Mouse (Mus musculus): ENCODE data around the gene Ankrd53. TPM values are rescaled to one million over a fixed set of nuclear protein-coding genes. Genes with fewer than 3 reads are reported as not detected.
A peak's percentile ranks its signal among the peaks of the same experiment; 100 is the strongest.

Gene Ankrd53
- polyA plus RNA-seq (2015; fragmentation: Nextera tagmentation; extraction: Ambion mirVana), result not detected in 2 replicates

GRCm38 (mm10) chr6:83762344-83762743 lies at the start of gene Ankrd53:
Ankrd53 (plus strand) TSS chr6:83762644.
- Histone ChIP-seq H3K36me3 (no peaks in the 10 kb centered on the region), H3K4me3 (replicated peaks) (peak within 1 kb of the TSS; percentile 34), H3K4me1 (peaks cover 20% of the 10 kb centered on the region), H3K4me2 (replicated peaks) (peak within 1 kb of the TSS; percentile 55), H3K27ac (replicated peaks) (no peak within 1 kb of the TSS), H3K27me3 (peaks cover 62% of the 10 kb centered on the region), H3K9me3 (replicated peaks) (no peaks in the 10 kb centered on the region), H3K9ac (peak within 1 kb of the TSS; percentile 6; the same call in 1 of the 2 replicates)
- 25% methylated on average over 6 of the region's 6 CpGs for WGBS
- ATAC-seq (ENCODE audit: insufficient number of reproducible peaks, low FRiP score, low TSS enrichment, low read depth), result no peak

GRCm38 (mm10) chr6:83713271-83714136 lies 48.9 kb upstream of the Ankrd53 start:
- H3K36me3 ChIP-seq, result no peaks in the 10 kb centered on the region
- no peak overlapping the region for H3K4me2 ChIP-seq (replicated peaks)
- H3K27ac ChIP-seq (replicated peaks), result no peak overlapping the region
- H3K27me3 ChIP-seq, result peaks cover 96% of the 10 kb centered on the region
- H3K9ac ChIP-seq, result no peak overlapping the region
- no peaks in the 10 kb centered on the region for H3K9me3 ChIP-seq (replicated peaks)
- no peak overlapping the region for H3K4me3 ChIP-seq (replicated peaks)
- ATAC-seq (ENCODE audit: insufficient number of reproducible peaks, low FRiP score, low TSS enrichment, low read depth), result no peak
- 6% methylated on average over 12 of the region's 12 CpGs for WGBS
- peaks cover 35% of the 10 kb centered on the region for H3K4me1 ChIP-seq

DNA sequence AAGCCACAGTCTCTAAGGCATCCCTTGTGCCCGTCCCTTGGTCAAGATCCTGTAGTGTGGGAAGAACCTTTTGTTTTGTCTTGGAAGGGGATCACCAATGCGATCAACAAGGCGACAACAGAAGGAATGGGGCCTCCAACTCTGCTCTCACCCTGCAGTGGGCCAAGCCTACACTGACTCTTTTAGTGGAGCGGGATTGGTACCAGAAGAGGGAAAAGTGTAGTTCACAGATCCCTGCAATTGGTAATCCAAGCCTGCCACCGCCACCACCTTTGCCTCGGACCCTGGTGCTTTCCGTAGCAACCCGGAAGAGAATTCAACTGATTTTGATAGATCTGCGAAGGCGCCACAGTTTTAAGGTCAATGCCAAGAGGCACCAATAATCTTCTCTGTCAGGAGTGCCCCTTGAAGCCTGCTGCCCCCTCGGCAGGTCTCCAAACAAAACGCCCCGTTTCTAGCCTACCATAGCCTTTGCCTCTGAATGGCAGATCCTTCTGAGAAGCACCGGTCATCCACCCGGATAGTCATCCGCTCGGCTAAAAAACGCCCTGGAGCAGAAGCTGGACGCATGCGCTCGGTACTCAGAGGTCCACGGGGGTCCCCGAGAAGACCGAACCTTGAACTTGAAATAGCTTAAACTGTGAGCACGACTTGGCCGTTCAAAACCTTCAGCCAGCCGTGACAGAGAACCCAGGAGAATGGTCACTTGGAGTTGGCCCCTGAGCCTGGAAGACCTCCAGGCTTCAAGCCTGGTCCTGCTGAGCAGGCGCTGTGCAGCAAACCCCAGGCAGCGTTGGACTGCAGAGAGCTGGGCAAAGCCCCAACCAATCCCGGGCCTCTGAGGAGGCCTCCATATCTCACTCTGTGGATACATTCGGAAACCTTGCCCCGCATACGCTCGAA lies 48.0 kb upstream of the Ankrd53 start:
- Histone ChIP-seq H3K4me2 (replicated peaks) (no peak overlapping the region), H3K4me3 (replicated peaks) (no peak overlapping the region; the same call in 1 of the 2 replicates)

DNA sequence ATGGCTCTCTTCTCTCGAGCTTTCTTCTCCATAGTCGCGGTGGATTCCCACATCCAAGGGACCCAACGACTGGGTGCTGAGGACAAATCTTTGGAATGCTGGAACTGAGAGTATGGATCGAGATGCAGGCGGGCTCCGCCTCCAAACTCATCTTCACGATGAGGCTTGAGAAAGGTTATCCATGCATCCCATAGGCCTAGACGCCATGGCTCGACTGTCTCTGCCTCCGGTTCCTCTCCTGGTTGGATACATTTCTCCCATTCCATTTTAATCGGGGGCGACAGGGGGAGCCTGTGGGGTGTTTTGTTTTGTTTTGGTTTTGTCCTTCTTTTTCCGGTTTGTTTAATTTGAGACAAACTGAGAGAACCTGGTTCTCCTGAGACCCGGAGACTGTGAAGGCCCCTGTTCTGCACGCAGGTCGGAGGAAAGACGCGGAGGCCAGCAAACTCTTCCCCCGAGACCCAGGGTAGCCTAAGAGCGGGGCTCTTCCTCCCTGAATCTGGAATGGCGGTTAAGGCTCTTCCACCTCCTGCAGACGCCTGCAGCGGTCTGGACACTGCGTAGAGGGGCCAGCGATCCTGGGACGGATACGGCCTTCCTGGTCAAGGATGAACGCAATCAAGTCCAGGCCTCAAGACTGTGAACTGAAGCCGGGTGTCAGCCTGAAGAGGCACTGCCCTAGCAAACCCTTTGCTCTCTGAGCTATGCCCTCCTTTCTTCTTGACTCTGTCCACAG lies 46.8 kb upstream of the Ankrd53 start:
- Histone ChIP-seq H3K4me1 (peaks cover 30% of the 10 kb centered on the region), H3K36me3 (no peaks in the 10 kb centered on the region), H3K9me3 (replicated peaks) (no peaks in the 10 kb centered on the region), H3K27me3 (peaks cover 96% of the 10 kb centered on the region), H3K27ac (replicated peaks) (no peak overlapping the region), H3K4me2 (replicated peaks) (no peak overlapping the region), H3K9ac (no peak overlapping the region), H3K4me3 (replicated peaks) (0 out of 2 replicates have a peak overlapping the region, but pooled peaks have one; percentile 15)
- no peak for ATAC-seq (ENCODE audit: insufficient number of reproducible peaks, low FRiP score, low TSS enrichment, low read depth)
- WGBS, result 4% methylated on average over 30 of the region's 30 CpGs

More for the DNA sequence above, 48.0 kb upstream of the Ankrd53 start:
- H3K27ac ChIP-seq (replicated peaks), result no peak overlapping the region
- no peaks in the 10 kb centered on the region for H3K9me3 ChIP-seq (replicated peaks)
- no peak for ATAC-seq (ENCODE audit: insufficient number of reproducible peaks, low FRiP score, low TSS enrichment, low read depth)
- no peaks in the 10 kb centered on the region for H3K36me3 ChIP-seq
- H3K9ac ChIP-seq, result no peak overlapping the region
- peaks cover 96% of the 10 kb centered on the region for H3K27me3 ChIP-seq
- WGBS, result 3% methylated on average over 34 of the region's 34 CpGs
- peaks cover 35% of the 10 kb centered on the region for H3K4me1 ChIP-seq

DNA sequence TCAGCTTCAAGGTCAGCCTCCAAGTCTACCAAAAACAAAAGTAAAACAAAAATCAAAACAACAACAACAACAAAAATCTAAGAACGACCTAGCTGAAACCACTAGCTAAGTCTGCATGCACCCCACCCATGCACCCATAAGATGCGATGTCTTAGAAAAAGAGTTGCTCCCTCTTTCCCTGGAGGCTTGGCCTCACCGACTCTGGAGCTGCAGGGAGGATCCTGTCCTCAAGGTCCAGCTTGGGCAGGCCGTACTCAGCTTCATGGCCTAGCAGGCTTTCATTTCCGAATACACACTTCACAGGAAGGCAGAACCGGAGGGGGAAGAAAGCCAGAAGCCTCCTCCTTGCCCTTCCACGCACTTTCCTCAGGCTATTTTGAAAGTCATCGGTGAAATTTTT lies 45.4 kb upstream of the Ankrd53 start:
- 3% methylated on average over 8 of the region's 8 CpGs for WGBS
- Histone ChIP-seq H3K9ac (no peak overlapping the region), H3K27ac (replicated peaks) (no peak overlapping the region), H3K4me2 (replicated peaks) (no peak overlapping the region), H3K4me3 (replicated peaks) (no peak overlapping the region), H3K36me3 (no peaks in the 10 kb centered on the region), H3K27me3 (peaks cover 96% of the 10 kb centered on the region), H3K9me3 (replicated peaks) (no peaks in the 10 kb centered on the region), H3K4me1 (peaks cover 16% of the 10 kb centered on the region)
- no peak for ATAC-seq (ENCODE audit: insufficient number of reproducible peaks, low FRiP score, low TSS enrichment, low read depth)

DNA sequence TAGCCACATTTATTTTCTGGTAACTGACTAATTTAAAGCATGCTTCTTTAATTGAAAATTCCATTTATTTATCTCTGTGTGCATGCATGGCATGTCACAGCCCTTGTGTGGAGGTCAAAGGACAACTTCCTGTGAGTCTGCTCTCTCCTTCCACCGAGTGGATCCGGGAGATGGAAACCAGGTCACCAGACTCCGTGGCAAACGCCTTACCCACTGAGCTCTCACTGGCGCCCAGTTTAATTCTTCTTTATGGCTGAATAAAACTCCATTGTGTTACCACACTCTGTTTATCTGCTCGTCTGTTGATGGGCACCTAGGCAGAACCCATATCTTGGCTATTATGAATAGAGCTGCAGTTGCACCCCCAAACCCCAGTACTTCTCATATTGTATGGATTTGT lies 39.9 kb upstream of the Ankrd53 start:
- H3K4me2 ChIP-seq (replicated peaks), result no peak overlapping the region
- no peak overlapping the region for H3K9ac ChIP-seq
- WGBS, result 20% methylated on average over 6 of the region's 6 CpGs
- no peak for ATAC-seq (ENCODE audit: insufficient number of reproducible peaks, low FRiP score, low TSS enrichment, low read depth)
- H3K4me3 ChIP-seq (replicated peaks), result no peak overlapping the region
- peaks cover 69% of the 10 kb centered on the region for H3K27me3 ChIP-seq
- H3K4me1 ChIP-seq, result 0 out of 2 replicates have a peak, but pooled peaks cover 4% of the 10 kb centered on the region
- H3K9me3 ChIP-seq (replicated peaks), result no peaks in the 10 kb centered on the region
- H3K36me3 ChIP-seq, result no peaks in the 10 kb centered on the region
- no peak overlapping the region for H3K27ac ChIP-seq (replicated peaks)

DNA sequence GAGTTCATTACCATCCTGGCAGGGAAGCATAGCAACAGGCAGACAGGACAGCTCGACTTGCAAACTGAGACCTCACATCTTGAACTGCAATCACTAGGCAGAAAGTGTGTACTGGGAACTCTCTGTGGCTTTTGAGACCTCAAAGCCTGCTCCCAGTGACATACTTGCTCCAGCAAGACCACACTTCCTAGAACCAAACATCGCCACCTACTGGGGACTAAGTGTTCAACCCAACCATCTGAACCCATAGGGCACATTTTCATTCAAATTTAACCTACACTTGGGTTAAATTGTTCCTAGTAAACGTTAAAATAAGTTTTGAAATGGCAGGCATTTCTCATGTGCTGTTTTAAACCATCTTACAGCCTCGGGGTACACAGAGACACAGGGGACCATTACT lies 35.3 kb upstream of the Ankrd53 start:
- Histone ChIP-seq H3K36me3 (no peaks in the 10 kb centered on the region), H3K4me2 (replicated peaks) (no peak overlapping the region), H3K9me3 (replicated peaks) (no peaks in the 10 kb centered on the region), H3K27me3 (peaks cover 38% of the 10 kb centered on the region), H3K27ac (replicated peaks) (no peak overlapping the region), H3K4me3 (replicated peaks) (no peak overlapping the region), H3K9ac (no peak overlapping the region), H3K4me1 (0 out of 2 replicates have a peak, but pooled peaks cover 4% of the 10 kb centered on the region)
- WGBS, result 38% methylated on average over 4 of the region's 4 CpGs
- ATAC-seq (ENCODE audit: insufficient number of reproducible peaks, low FRiP score, low TSS enrichment, low read depth), result no peak

DNA sequence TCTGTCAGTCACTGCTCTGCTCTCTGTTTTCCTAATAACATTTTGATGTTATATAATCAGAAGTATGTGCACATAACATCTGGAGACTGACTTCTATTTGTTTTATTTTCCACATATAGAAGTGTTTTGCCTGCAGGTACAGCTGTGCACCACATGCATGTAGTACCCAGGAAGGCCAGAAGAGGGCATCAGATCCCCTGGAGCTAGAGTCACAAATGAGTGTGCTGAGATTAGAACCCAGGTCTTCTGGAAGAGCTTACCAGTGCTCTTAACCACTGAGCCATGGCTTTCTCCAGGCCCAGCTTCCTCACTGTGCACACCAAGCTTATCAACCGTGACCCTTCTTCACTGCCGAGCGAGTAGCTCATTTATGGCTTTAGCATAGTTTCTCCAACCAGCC lies 34.0 kb upstream of the Ankrd53 start:
- WGBS, result 83% methylated on average over 3 of the region's 3 CpGs
- ATAC-seq (ENCODE audit: insufficient number of reproducible peaks, low FRiP score, low TSS enrichment, low read depth), result no peak

DNA sequence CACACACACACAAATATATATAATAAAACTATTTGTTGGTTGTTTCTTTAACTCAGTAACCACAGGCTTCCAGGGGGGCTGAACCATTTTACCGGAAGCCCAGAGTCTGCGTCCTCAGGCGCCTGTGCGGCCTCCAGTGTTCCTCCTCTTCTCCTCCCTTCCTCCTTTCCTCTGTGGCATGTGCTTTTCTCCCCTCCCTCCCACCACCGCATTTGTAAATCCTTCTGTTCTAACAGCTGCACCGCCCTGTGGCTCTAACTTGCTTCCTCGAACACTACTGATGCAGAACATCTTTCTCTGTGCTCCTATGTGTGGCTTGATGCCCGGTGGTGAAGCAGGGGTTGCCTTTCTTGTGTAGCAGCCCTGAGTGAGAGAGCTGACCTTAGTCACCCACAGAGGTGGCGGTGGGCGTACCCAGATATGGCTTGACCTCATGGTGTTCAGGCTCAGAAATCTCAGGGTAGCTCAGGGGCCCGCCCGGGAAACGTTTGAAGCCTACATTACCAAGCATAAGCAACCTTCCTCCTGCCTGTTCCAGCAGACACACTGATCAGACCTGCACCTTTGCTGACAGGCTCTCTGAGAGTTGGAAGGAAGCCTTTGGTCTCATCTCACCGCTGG lies 33.0 kb upstream of the Ankrd53 start:
- Histone ChIP-seq H3K27me3 (peaks cover 30% of the 10 kb centered on the region), H3K4me3 (replicated peaks) (no peak overlapping the region), H3K4me2 (replicated peaks) (no peak overlapping the region), H3K36me3 (no peaks in the 10 kb centered on the region), H3K27ac (replicated peaks) (no peak overlapping the region), H3K9me3 (replicated peaks) (no peaks in the 10 kb centered on the region), H3K9ac (no peak overlapping the region), H3K4me1 (no peaks in the 10 kb centered on the region)
- 58% methylated on average over 14 of the region's 14 CpGs for WGBS
- ATAC-seq (ENCODE audit: insufficient number of reproducible peaks, low FRiP score, low TSS enrichment, low read depth), result no peak

More for the DNA sequence above, 34.0 kb upstream of the Ankrd53 start:
- H3K4me1 ChIP-seq, result 0 out of 2 replicates have a peak, but pooled peaks cover under 1% of the 10 kb centered on the region
- H3K4me3 ChIP-seq (replicated peaks), result no peak overlapping the region
- no peak overlapping the region for H3K4me2 ChIP-seq (replicated peaks)
- H3K27ac ChIP-seq (replicated peaks), result no peak overlapping the region
- peaks cover 36% of the 10 kb centered on the region for H3K27me3 ChIP-seq
- no peaks in the 10 kb centered on the region for H3K36me3 ChIP-seq
- H3K9ac ChIP-seq, result no peak overlapping the region
- H3K9me3 ChIP-seq (replicated peaks), result no peaks in the 10 kb centered on the region

DNA sequence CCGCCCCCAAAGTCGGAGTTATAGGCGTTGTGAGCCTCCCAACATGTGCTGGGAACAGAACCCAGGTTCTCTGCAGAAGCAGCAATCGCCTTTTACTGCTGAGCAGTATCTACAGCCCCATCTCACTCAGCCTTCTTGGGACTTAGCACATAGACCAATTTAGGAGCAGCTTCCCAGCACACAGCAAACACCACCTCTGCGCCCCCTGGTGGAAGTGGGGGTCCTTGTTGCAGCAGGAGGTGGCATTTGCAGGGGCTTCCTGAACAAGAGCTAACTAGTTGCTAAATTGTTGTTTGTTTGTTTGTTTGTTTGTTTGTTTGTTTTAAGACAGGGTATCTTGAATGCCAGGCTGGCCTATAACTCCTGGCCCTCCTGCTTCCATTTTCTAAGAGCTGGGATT lies 31.3 kb upstream of the Ankrd53 start:
- 31% methylated on average over 5 of the region's 5 CpGs for WGBS
- Histone ChIP-seq H3K27me3 (peaks cover 28% of the 10 kb centered on the region), H3K4me2 (replicated peaks) (no peak overlapping the region), H3K4me3 (replicated peaks) (no peak overlapping the region), H3K36me3 (no peaks in the 10 kb centered on the region), H3K9me3 (replicated peaks) (no peaks in the 10 kb centered on the region), H3K27ac (replicated peaks) (no peak overlapping the region), H3K4me1 (no peaks in the 10 kb centered on the region), H3K9ac (no peak overlapping the region)
- ATAC-seq (ENCODE audit: insufficient number of reproducible peaks, low FRiP score, low TSS enrichment, low read depth), result no peak

All from embryonic facial prominence, embryonic 15.5 days (tissue).